18 mouse cellular contexts compared by ENCODE assay signal in genomic region chr13:47178182-47178581, GRCm38 (mm10). TPM values are rescaled to one million over a fixed set of nuclear protein-coding genes. Genes with fewer than 3 reads are reported as not detected.
DNase-seq lines count a peak whose midpoint lies in the region; ATAC-seq and TF ChIP-seq lines count a peak whose summit lies in the region.
"Had no signal": no experiment of that assay in that cellular context is flagged by ENCODE, and none has a peak within 500 bp of the region (broad histone marks: within the 10 kb centered on the region; RNA-seq: fewer than 3 reads in every experiment).

No protein-coding gene starts in this region.

- no peak overlapping the region for H3K4me3 ChIP-seq in lung, embryonic 14.5 days (ENCODE audit: low read depth, low read length)
- H3K4me3 ChIP-seq in embryonic facial prominence, embryonic 14.5 days (ENCODE audit: low read depth, low read length) = no peak overlapping the region
- no peak overlapping the region for H3K4me3 ChIP-seq in myocyte
- H3K4me3 ChIP-seq: lung, embryonic 15.5 days; midbrain, embryonic 12.5 days had no signal

- TF ChIP-seq CTCF in lung, embryonic 14.5 days (IDR thresholded peaks at IDR 0.05; ENCODE audit: low read depth) = no peak

- no peak for TF ChIP-seq POLR2A in myocyte (IDR thresholded peaks at IDR 0.05; ENCODE audit: insufficient read length, low read depth)

- 0 out of 2 replicates have a peak, but pooled peaks have one; percentile 21 for ATAC-seq in lung, embryonic 14.5 days (ENCODE audit: insufficient read depth)
- peak; percentile 53 for ATAC-seq in embryonic facial prominence, embryonic 14.5 days (ENCODE audit: low read depth)
- ATAC-seq: forebrain, embryonic 14.5 days; intestine, postnatal 0 days had no signal

- H3K27me3 ChIP-seq in lung, embryonic 14.5 days (ENCODE audit: insufficient read depth, low read length) = no peaks in the 10 kb centered on the region
- H3K27me3 ChIP-seq in embryonic facial prominence, embryonic 14.5 days (replicated peaks; ENCODE audit: control insufficient read depth, insufficient read depth, low read length) = no peaks in the 10 kb centered on the region
- no peaks in the 10 kb centered on the region for H3K27me3 ChIP-seq in myocyte (ENCODE audit: control insufficient read depth, insufficient read depth, insufficient read length)
- H3K27me3 ChIP-seq: CH12.LX; lung, embryonic 15.5 days; midbrain, embryonic 12.5 days had no signal

- H3K79me2 ChIP-seq in myocyte (ENCODE audit: control insufficient read depth, insufficient read depth) = no peaks in the 10 kb centered on the region

- 54% methylated on average over 8 of the region's 8 CpGs for WGBS in lung, embryonic 14.5 days
- WGBS in embryonic facial prominence, embryonic 14.5 days = 62% methylated on average over 6 of the region's 8 CpGs

- H3K36me3 ChIP-seq in lung, embryonic 14.5 days (ENCODE audit: insufficient read depth) = no peaks in the 10 kb centered on the region
- no peaks in the 10 kb centered on the region for H3K36me3 ChIP-seq in embryonic facial prominence, embryonic 14.5 days (ENCODE audit: control insufficient read depth, insufficient read depth, low read length)
- no peaks in the 10 kb centered on the region for H3K36me3 ChIP-seq in myocyte (ENCODE audit: control insufficient read depth, insufficient read depth)
- H3K36me3 ChIP-seq: lung, embryonic 15.5 days; midbrain, embryonic 12.5 days had no signal

- H3K27ac ChIP-seq in lung, embryonic 14.5 days (ENCODE audit: low read depth) = no peak overlapping the region
- no peak overlapping the region for H3K27ac ChIP-seq in embryonic facial prominence, embryonic 14.5 days (replicated peaks; ENCODE audit: low read depth, low read length)
- H3K27ac ChIP-seq: hindbrain, embryonic 14.5 days; lung, embryonic 15.5 days; midbrain, embryonic 12.5 days had no signal

- no peak overlapping the region for H3K4me2 ChIP-seq in lung, embryonic 14.5 days
- no peak overlapping the region for H3K4me2 ChIP-seq in embryonic facial prominence, embryonic 14.5 days (ENCODE audit: low read depth, low read length)
- no peak overlapping the region for H3K4me2 ChIP-seq in myocyte (ENCODE audit: low read depth)
- H3K4me2 ChIP-seq: hindbrain, embryonic 14.5 days; liver, embryonic 11.5 days; lung, embryonic 15.5 days; midbrain, embryonic 12.5 days had no signal

- H3K9ac ChIP-seq in lung, embryonic 14.5 days = no peak overlapping the region
- no peak overlapping the region for H3K9ac ChIP-seq in embryonic facial prominence, embryonic 14.5 days (ENCODE audit: low read depth, low read length)
- H3K9ac ChIP-seq: hindbrain, embryonic 14.5 days; lung, embryonic 15.5 days; midbrain, embryonic 12.5 days had no signal

- H3ac ChIP-seq in myocyte (ENCODE audit: control insufficient read depth, insufficient read length) = no peak overlapping the region

- H3K9me3 ChIP-seq in lung, embryonic 14.5 days (ENCODE audit: low read depth, low read length) = no peaks in the 10 kb centered on the region
- H3K9me3 ChIP-seq in embryonic facial prominence, embryonic 14.5 days (ENCODE audit: control insufficient read depth, low read length) = no peaks in the 10 kb centered on the region
- H3K9me3 ChIP-seq: lung, embryonic 15.5 days; midbrain, embryonic 12.5 days had no signal

- DNase-seq in heart, adult 11 months = peak; percentile 80
- no peak for DNase-seq in heart, postnatal 25 days (ENCODE audit: low spot score)
- DNase-seq in lung, embryonic 14.5 days = peak; percentile 16
- DNase-seq in lung, postnatal 36 days = no peak
- peak; percentile 24 for DNase-seq in embryonic facial prominence, embryonic 14.5 days (ENCODE audit: low spot score)
- no peak for DNase-seq in right cerebral cortex, adult 2 months (ENCODE audit: low spot score in 2 of 2)
- DNase-seq: cerebellum, postnatal 25 days; kidney, postnatal 25 days; right cerebral cortex, postnatal 4 days; thymus, adult 18-20 months had no signal

- no peaks in the 10 kb centered on the region for H3K4me1 ChIP-seq in lung, embryonic 14.5 days (ENCODE audit: insufficient read depth)
- H3K4me1 ChIP-seq in embryonic facial prominence, embryonic 14.5 days (ENCODE audit: control insufficient read depth, insufficient read depth, low read length) = no peaks in the 10 kb centered on the region
- H3K4me1 ChIP-seq: lung, embryonic 15.5 days; midbrain, embryonic 12.5 days had no signal

- intact Hi-C loops in heart, postnatal 25 days (cut with DNase I) = no loop called here

TF ChIP-seq in myocyte, 11 proteins besides CTCF, POLR2A, EP300 and RAD21:
- TF ChIP-seq MAX (IDR thresholded peaks at IDR 0.05; ENCODE audit: low read depth) (no peak), MYOG (IDR thresholded peaks at IDR 0.05; ENCODE audit: control insufficient read depth in 1 of 3, insufficient read depth in 1 of 3, insufficient read length in 2 of 3, low read depth in 2 of 3) (peak; percentile 81 to 99 (median 97)), POLR2AphosphoS2 (IDR thresholded peaks at IDR 0.05; ENCODE audit: insufficient read length, low read depth) (no peak), TCF12 (IDR thresholded peaks at IDR 0.05; ENCODE audit: insufficient read depth, poor library complexity, severe bottlenecking) (peak; percentile 66), USF1 (IDR thresholded peaks at IDR 0.05; ENCODE audit: low read depth) (no peak), SRF (IDR thresholded peaks at IDR 0.05; ENCODE audit: control insufficient read depth, insufficient read length, low read depth) (no peak), TCF3 (IDR thresholded peaks at IDR 0.05; ENCODE audit: insufficient read length, low read depth) (peak; percentile 92), E2F4 (IDR thresholded peaks at IDR 0.05; ENCODE audit: insufficient read depth) (no peak), MYOD1 (IDR thresholded peaks at IDR 0.05; ENCODE audit: control insufficient read depth in 1 of 3, insufficient read length in 2 of 3, low read depth in 2 of 3) (peak; percentile 52 to 91 (median 90)), REST (IDR thresholded peaks at IDR 0.05; ENCODE audit: insufficient read depth, insufficient read length) (no peak), CEBPB (IDR thresholded peaks at IDR 0.05; ENCODE audit: insufficient read depth, poor library complexity, severe bottlenecking) (no peak)

RNA-seq across cellular contexts. Expression of gene Rnf144b, which starts 55.7 kb away (rescaled TPM):
- 10 to 100 TPM; 14.8 to 20.8 TPM for total RNA-seq in heart, postnatal 25 days (2021)
- 1.2 and 1.5 TPM in 2 replicates for polyA plus RNA-seq in lung, embryonic 14.5 days (2014; fragmentation: Nextera tagmentation; extraction: Ambion mirVana)
- 4.9 and 5.3 TPM in 2 replicates for polyA plus RNA-seq in embryonic facial prominence, embryonic 14.5 days (2014; fragmentation: Nextera tagmentation; extraction: Ambion mirVana)
- 0.17 TPM for polyA plus RNA-seq in myocyte (2012; fragmentation: generic; extraction: Trizol)
- total RNA-seq: CH12.LX had no signal

Comparison
In these comparisons a context has a peak if more than half of its experiments do, and no peak if none do; other contexts are left out.
1. DNase-seq: peak in heart, adult 11 months (single experiment), lung, embryonic 14.5 days (single experiment) and embryonic facial prominence, embryonic 14.5 days (single experiment); none in heart, postnatal 25 days (single experiment), lung, postnatal 36 days (single experiment) and right cerebral cortex, adult 2 months (0 of 2).